In the genomic region with DNA sequence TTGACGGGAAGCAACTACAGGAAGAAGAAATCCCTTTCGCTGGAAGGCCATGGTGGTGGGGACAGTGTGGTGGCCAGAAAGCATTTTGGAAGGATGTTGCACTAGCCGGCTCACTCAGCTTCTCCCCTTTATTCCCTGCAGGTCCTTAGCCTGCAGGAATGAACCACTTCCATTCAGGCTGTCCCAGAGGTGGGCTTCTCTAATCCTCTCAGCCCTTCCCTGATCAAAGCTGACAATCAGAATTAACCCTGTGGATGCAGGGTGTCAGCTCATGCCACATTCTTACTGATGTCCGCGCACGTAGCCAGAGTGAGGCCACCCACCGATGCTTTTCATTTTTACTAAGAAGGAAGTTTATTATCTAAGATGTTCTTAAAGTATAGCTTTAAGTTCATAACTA, we compare ENCODE assay signal across 19 mouse cellular contexts.
"Had no signal": no experiment of that assay in that cellular context is flagged by ENCODE, and none has a peak within 500 bp of the region (broad histone marks: within the 10 kb centered on the region; RNA-seq: fewer than 3 reads in every experiment).

No protein-coding gene starts in this region.

- H3K27me3 ChIP-seq: kidney, embryonic 15.5 days; limb, embryonic 13.5 days; liver, embryonic 12.5 days; liver, embryonic 15.5 days; lung, embryonic 15.5 days; midbrain, embryonic 13.5 days; neural tube, embryonic 12.5 days; neural tube, embryonic 15.5 days had no signal

- H3K4me2 ChIP-seq: kidney, embryonic 15.5 days; limb, embryonic 13.5 days; liver, embryonic 12.5 days; liver, embryonic 15.5 days; lung, embryonic 15.5 days; midbrain, embryonic 13.5 days; neural tube, embryonic 12.5 days; neural tube, embryonic 15.5 days had no signal

- ATAC-seq: liver, embryonic 12.5 days; midbrain, embryonic 13.5 days had no signal

- DNase-seq: kidney, adult 11 months; kidney, adult 8-10 months; kidney, postnatal 10 days; kidney, postnatal 36 days; left cerebral cortex, postnatal 4 days; liver; lung, adult 18-20 months; lung, postnatal 10 days; lung, postnatal 36 days; thymus, adult 18-20 months; thymus, postnatal 36 days had no signal

- H3K9me3 ChIP-seq: kidney, embryonic 15.5 days; limb, embryonic 13.5 days; liver, embryonic 12.5 days; liver, embryonic 15.5 days; lung, embryonic 15.5 days; midbrain, embryonic 13.5 days; neural tube, embryonic 12.5 days; neural tube, embryonic 15.5 days had no signal

- H3K9ac ChIP-seq: kidney, embryonic 15.5 days; limb, embryonic 13.5 days; liver, embryonic 12.5 days; liver, embryonic 15.5 days; lung, embryonic 15.5 days; midbrain, embryonic 13.5 days; neural tube, embryonic 12.5 days; neural tube, embryonic 15.5 days had no signal

- H3K36me3 ChIP-seq: kidney, embryonic 15.5 days; limb, embryonic 13.5 days; liver, embryonic 12.5 days; liver, embryonic 15.5 days; lung, embryonic 15.5 days; midbrain, embryonic 13.5 days; neural tube, embryonic 12.5 days; neural tube, embryonic 15.5 days had no signal

- H3K4me3 ChIP-seq: kidney, embryonic 15.5 days; limb, embryonic 13.5 days; liver, embryonic 12.5 days; liver, embryonic 15.5 days; lung, embryonic 15.5 days; midbrain, embryonic 13.5 days; neural tube, embryonic 12.5 days; neural tube, embryonic 15.5 days had no signal

- H3K27ac ChIP-seq: kidney, embryonic 15.5 days; limb, embryonic 13.5 days; liver, embryonic 12.5 days; liver, embryonic 15.5 days; lung, embryonic 15.5 days; midbrain, embryonic 13.5 days; neural tube, embryonic 12.5 days; neural tube, embryonic 15.5 days had no signal
